Mouse (Mus musculus) CD4-positive helper T cell, adult 2 months (primary cell): ENCODE data around the gene Zfp973.
"Not testable (repeated sequence)": the region's sequence is repeated elsewhere in the genome, so short reads cannot be mapped to it uniquely, and the experiment has no call there.

ENCODE experiments used
- DNase-seq: peaks from one replicate; pipeline ENCODE4 v3.0.0-alpha.2; 2012; ENCODE audit warnings: low read depth, missing footprints, low spot score

Zfp973 gene

GRCm38 (mm10) chr2:176670222-176670621 is at the start of gene Zfp973:
Gene Zfp973, plus strand, starts transcription at chr2:176670522.
- not testable (repeated sequence) for DNase-seq

GRCm38 (mm10) chr2:176636244-176636643 is 34.1 kb upstream of the Zfp973 start, which contains the start of gene Gm14308:
Gene Gm14308, minus strand, starts transcription at chr2:176636344.
- not testable (repeated sequence) for DNase-seq

GRCm38 (mm10) chr2:176708051-176708450 is 37.7 kb downstream of the Zfp973 start, which contains the start of gene Gm14305:
Gene Gm14305, plus strand, starts transcription at chr2:176708328.
- not testable (repeated sequence) for DNase-seq
